In genomic region chr3:133738936-133739335, GRCm38 (mm10) we compare ENCODE assay signal across 26 mouse cellular contexts.
A peak's percentile ranks its signal among the peaks of the same experiment; 100 is the strongest.
DNase-seq lines count a peak whose midpoint lies in the region; ATAC-seq and TF ChIP-seq lines count a peak whose summit lies in the region.
"Had no signal": no experiment of that assay in that cellular context is flagged by ENCODE, and none has a peak within 500 bp of the region (broad histone marks: within the 10 kb centered on the region; RNA-seq: fewer than 3 reads in every experiment).

No protein-coding gene starts in this region.

- H3K9me3 ChIP-seq in heart, embryonic 10.5 days: no peaks in the 10 kb centered on the region
- H3K9me3 ChIP-seq in heart, postnatal 0 days (replicated peaks; ENCODE audit: control insufficient read depth, low read length): no peaks in the 10 kb centered on the region
- H3K9me3 ChIP-seq: forebrain, embryonic 10.5 days; forebrain, embryonic 13.5 days; G1E had no signal

- H3K4me3 ChIP-seq in heart, embryonic 10.5 days: no peak overlapping the region
- no peak overlapping the region for H3K4me3 ChIP-seq in heart, postnatal 0 days (ENCODE audit: low read depth, low read length)
- H3K4me3 ChIP-seq: forebrain, embryonic 10.5 days; forebrain, embryonic 13.5 days had no signal

- no peak overlapping the region for H3K9ac ChIP-seq in heart, postnatal 0 days (replicated peaks; ENCODE audit: low read depth, low read length)
- H3K9ac ChIP-seq: forebrain, embryonic 13.5 days; hindbrain, embryonic 14.5 days had no signal

- H3K27ac ChIP-seq in heart, embryonic 10.5 days: no peak overlapping the region
- H3K27ac ChIP-seq in heart, postnatal 0 days (ENCODE audit: low read depth): no peak overlapping the region
- H3K27ac ChIP-seq: forebrain, embryonic 10.5 days; forebrain, embryonic 13.5 days; hindbrain, embryonic 14.5 days; hindbrain, postnatal 0 days had no signal

- intact Hi-C loops in heart, postnatal 25 days (cut with DNase I): no loop called here

- no peak for TF ChIP-seq CTCF in heart, postnatal 0 days (IDR thresholded peaks at IDR 0.05; ENCODE audit: low read depth)

- 35% methylated on average over 2 of the region's 2 CpGs for WGBS in heart, embryonic 10.5 days
- 28% methylated on average over 2 of the region's 2 CpGs for WGBS in heart, postnatal 0 days

- H3K36me3 ChIP-seq in heart, embryonic 10.5 days: no peaks in the 10 kb centered on the region
- no peaks in the 10 kb centered on the region for H3K36me3 ChIP-seq in heart, postnatal 0 days (replicated peaks; ENCODE audit: control insufficient read depth, insufficient read depth, low read length)
- H3K36me3 ChIP-seq: forebrain, embryonic 10.5 days; G1E had no signal

- peak; percentile 58; the same call in 1 of the 2 replicates for ATAC-seq in heart, postnatal 0 days (ENCODE audit: insufficient read depth, low read depth)
- ATAC-seq: forebrain, embryonic 13.5 days; forebrain, embryonic 16.5 days; hindbrain, postnatal 0 days; inflammation-experienced regulatory T-cells, adult 6 months; intestine, embryonic 16.5 days; Patski had no signal

- H3K4me2 ChIP-seq in heart, postnatal 0 days (ENCODE audit: low read depth, low read length): no peak overlapping the region
- H3K4me2 ChIP-seq: forebrain, embryonic 13.5 days; hindbrain, embryonic 14.5 days had no signal

- H3K27me3 ChIP-seq in heart, embryonic 10.5 days (ENCODE audit: insufficient read depth, poor library complexity, severe bottlenecking): no peaks in the 10 kb centered on the region
- no peaks in the 10 kb centered on the region for H3K27me3 ChIP-seq in heart, postnatal 0 days (ENCODE audit: control insufficient read depth, insufficient read depth, low read length)
- H3K27me3 ChIP-seq: CH12.LX; forebrain, embryonic 13.5 days had no signal

- no peak for TF ChIP-seq EP300 in heart, postnatal 0 days (IDR thresholded peaks at IDR 0.05; ENCODE audit: low read depth)

- DNase-seq in heart, adult 18-20 months: peak; percentile 33 to 54
- DNase-seq in heart, postnatal 25 days (ENCODE audit: low spot score): no peak
- peak; percentile 33 to 56 for DNase-seq in heart, adult 9 months (ENCODE audit: low spot score in 2 of 2)
- DNase-seq in heart, embryonic 10.5 days (ENCODE audit: low spot score): no peak
- peak; percentile 8 for DNase-seq in heart, postnatal 0 days (ENCODE audit: low spot score)
- no peak for DNase-seq in thymus, adult 18-20 months
- DNase-seq: adrenal gland, postnatal 10 days; adrenal gland, postnatal 36 days; B cell, adult 2 months; cerebellum, adult 18-20 months; cerebellum, adult 9-10 months; cerebellum, postnatal 14 days; gastrocnemius, postnatal 10 days; gastrocnemius, postnatal 36 days; kidney, adult 18-20 months; kidney, adult 9 months had no signal

- H3K4me1 ChIP-seq in heart, embryonic 10.5 days: no peaks in the 10 kb centered on the region
- H3K4me1 ChIP-seq in heart, postnatal 0 days (ENCODE audit: control insufficient read depth, insufficient read depth): 0 out of 2 replicates have a peak, but pooled peaks cover 3% of the 10 kb centered on the region
- H3K4me1 ChIP-seq: forebrain, embryonic 10.5 days; forebrain, embryonic 13.5 days had no signal

Comparison
In these comparisons a context has a peak if more than half of its experiments do, and no peak if none do; other contexts are left out.
1. DNase-seq: peak in heart, adult 18-20 months (2 of 2), heart, adult 9 months (2 of 2) and heart, postnatal 0 days (single experiment); none in heart, postnatal 25 days (single experiment), heart, embryonic 10.5 days (single experiment) and thymus, adult 18-20 months (0 of 2).